Mouse (Mus musculus): Measurements from ENCODE around the gene Olfr46. TPM values are rescaled to one million over a fixed set of nuclear protein-coding genes. Genes with fewer than 3 reads are reported as not detected.

Gene Olfr46
- not detected for total RNA-seq (2023)

DNA sequence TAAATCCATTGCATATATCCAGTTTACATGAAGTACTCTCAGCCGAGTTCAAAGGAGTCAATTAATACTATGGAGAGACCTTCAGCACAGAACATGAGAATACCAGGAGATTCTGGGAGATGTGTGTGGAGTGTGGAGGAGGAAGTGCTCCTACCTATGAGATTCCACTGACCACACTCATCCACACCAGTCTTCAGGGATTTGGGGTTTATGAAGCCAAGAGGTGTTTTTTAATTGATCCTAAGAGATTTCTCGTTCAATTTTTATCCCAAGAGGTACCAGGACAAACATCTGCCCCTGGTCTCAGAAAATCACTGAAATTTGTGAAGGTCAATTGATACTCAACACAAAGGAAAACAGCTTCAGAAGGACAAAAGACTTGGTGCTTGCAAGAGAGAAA, at the start of gene Olfr46:
Olfr46 (plus strand) TSS at position 301 of the 400 bp plus-strand sequence.

DNA sequence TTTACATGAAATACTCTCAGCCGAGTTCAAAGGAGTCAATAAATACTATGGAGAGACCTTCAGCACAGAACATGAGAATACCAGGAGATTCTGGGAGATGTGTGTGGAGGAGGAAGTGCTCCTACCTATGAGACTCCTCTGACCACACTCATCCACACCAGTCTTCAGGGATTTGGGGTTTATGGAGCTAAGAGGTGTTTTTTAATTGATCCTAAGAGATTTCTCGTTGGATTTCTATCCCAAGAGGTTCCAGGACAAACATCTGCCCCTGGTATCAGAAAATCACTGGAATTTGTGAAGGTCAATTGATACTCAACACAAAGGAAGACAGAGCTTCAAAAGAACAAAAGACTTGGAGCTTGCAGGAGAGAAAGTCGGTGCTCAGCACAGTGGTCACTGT, 33.5 kb upstream of the Olfr46 start, which contains the start of gene Olfr538:
Olfr538 (plus strand) TSS at position 301 of the 400 bp plus-strand sequence.

GRCm38 (mm10) chr7:140628670-140629069, 27.6 kb downstream of the Olfr46 start, which contains the start of gene Olfr61:
TSS of gene Olfr61 (plus strand) at chr7:140628970.

GRCm38 (mm10) chr7:140646152-140646551, 45.1 kb downstream of the Olfr46 start, which contains the start of gene Olfr53:
TSS of gene Olfr53 (plus strand) at chr7:140646452.

GRCm38 (mm10) chr7:140659630-140660029, 58.6 kb downstream of the Olfr46 start, which contains the start of gene Olfr539:
TSS of gene Olfr539 (plus strand) at chr7:140659930.

Other genes with a start within 250 kb of the Olfr46 start
- not detected for gene Olfr60, start 239.6 kb upstream of the Olfr46 start, total RNA-seq (2023)
- gene Olfr530, start 224.9 kb upstream of the Olfr46 start, total RNA-seq (2023), result not detected
- gene Olfr531, start 198.4 kb upstream of the Olfr46 start, total RNA-seq (2023), result not detected
- gene Olfr532, start 179.6 kb upstream of the Olfr46 start, total RNA-seq (2023), result not detected
- not detected for gene Olfr533, start 137.9 kb upstream of the Olfr46 start, total RNA-seq (2023)
- gene Olfr535, start 117.1 kb upstream of the Olfr46 start, total RNA-seq (2023), result not detected
- gene Olfr536, start 93.9 kb upstream of the Olfr46 start, total RNA-seq (2023), result not detected
- gene Olfr538, start 33.4 kb upstream of the Olfr46 start, total RNA-seq (2023), result not detected
- gene Olfr61, start 27.7 kb downstream of the Olfr46 start, total RNA-seq (2023), result not detected
- gene Olfr53, start 45.2 kb downstream of the Olfr46 start, total RNA-seq (2023), result not detected
- not detected for gene Olfr539, start 58.7 kb downstream of the Olfr46 start, total RNA-seq (2023)
- not detected for gene Olfr45, start 80.7 kb downstream of the Olfr46 start, total RNA-seq (2023)
- gene Olfr541, start 96.0 kb downstream of the Olfr46 start, total RNA-seq (2023), result not detected
- not detected for gene Cyp2e1, start 162.5 kb downstream of the Olfr46 start, total RNA-seq (2023)
- not detected for gene Syce1, start 186.6 kb downstream of the Olfr46 start, total RNA-seq (2023)
- gene Zfp941, start 220.9 kb downstream of the Olfr46 start, total RNA-seq (2023), result under 1 TPM in 1 of 2 experiments, not detected in 1; 0.15 TPM
- gene Urah, start 233.7 kb downstream of the Olfr46 start, total RNA-seq (2023), result not detected
- gene Scgb1c1, start 244.3 kb downstream of the Olfr46 start, total RNA-seq (2023), result not detected
- not detected for gene Odf3, start 246.5 kb downstream of the Olfr46 start, total RNA-seq (2023)

Measured in B cell, adult 67 days (primary cell).